Mouse (Mus musculus): ENCODE results near the gene Cald1.
A peak's percentile ranks its signal among the peaks of the same experiment; 100 is the strongest.

Gene Cald1

GRCm38 (mm10) chr6:34770491-34770890, 172.2 kb downstream of the Cald1 start:
- DNase-seq: no peak

DNA sequence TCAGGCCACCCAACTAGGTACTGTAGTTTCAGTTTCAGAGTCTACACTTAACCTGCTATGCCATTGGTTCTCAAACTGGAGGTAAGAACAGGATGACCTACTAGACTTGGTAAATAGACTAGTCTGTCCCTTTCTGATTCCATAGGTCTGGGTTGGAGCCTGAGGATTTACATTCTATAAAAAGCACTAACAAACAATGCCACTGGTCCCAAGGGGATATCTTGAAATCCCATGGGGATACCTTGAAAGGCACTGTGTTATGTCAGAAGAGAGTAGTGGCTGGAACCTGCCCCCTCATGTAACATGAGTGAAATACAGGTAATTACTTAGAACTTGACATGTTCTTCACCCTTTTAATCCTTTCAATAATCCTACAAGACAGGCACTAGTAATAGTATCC, 178.1 kb downstream of the Cald1 start:
- no peak for DNase-seq

DNA sequence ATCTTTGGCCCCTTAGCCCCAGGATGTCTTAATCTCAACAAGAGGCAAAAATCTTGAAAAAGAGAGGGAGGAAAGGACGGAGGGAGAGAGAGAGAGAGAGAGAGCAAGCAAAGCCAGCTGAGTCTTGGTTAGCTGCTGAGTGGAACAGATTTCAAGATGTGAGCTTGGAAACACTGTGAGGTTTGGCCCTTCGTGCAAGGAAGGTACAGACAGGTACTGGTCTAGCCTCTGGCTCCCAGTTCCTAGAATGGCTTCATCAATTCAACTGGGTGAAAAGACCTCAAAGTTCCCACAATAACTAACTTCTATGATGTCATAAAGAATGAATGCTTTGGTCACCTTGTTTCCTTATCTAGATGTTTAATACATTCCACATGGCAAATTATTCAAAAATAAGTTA, 178.8 kb downstream of the Cald1 start:
- no peak for DNase-seq

GRCm38 (mm10) chr6:34777981-34778668, 179.8 kb downstream of the Cald1 start:
- DNase-seq: no peak

DNA sequence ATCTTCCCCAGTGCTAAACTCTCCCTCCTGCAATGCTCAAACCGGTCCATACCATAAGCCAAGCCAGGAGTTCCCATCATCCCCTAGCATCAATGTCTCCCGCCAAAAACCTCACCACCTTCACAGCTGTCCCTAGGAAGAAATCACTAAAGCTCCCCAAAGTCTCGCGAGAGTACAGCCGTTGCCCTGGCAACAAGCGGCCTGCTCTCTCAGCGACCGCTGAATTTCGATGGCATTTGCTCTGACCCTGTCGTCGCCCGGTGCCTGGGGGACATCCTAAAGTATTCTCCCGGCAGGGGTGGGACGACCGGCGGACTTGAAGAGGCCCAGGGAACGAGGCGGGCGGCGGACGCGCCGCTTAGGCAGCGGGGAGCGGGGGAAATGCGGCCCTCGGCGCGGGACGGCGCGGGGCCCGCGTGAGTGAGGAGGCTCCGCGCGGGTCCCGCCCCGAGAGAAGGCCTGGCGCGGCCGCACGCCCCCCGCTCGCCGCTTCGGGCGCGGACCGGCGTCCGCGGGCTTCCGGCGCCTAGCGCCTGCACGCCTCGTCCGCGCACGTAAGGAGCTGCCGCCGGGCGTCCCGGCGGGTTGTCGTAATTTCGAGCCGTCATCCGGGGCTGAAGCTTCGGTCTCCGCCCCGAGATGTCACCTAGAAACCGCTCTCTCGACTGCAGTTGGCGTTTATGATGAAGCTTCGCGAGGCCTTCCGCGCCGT, 182.1 kb downstream of the Cald1 start, which contains the start of gene Agbl3:
TSS of gene Agbl3 (plus strand) at position 202 of the 712 bp plus-strand sequence.
- DNase-seq: peak; percentile 94 to 95

- no peak for DNase-seq
Observed at GRCm38 (mm10) chr6:34780943-34781289, 182.6 kb downstream of the Cald1 start.

DNA sequence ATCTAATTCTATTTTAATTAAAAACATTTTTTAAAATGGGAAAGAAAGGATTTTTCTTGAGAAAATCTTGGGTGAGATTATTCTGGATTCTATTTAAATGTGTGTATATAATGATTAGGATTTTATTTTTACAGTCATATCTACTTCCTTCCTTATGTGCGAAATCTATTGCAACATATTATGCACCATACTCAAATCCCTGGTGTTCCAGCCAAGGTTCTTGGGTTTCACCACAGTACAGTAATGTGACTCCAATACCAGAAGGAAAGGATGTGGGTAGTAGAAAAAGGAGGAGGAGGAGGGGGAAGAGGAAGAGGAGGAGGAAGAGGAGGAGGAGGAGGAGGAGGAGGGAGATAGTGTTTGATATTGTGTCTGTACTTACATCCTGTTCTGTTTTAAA, 184.2 kb downstream of the Cald1 start:
- DNase-seq: no peak

DNA sequence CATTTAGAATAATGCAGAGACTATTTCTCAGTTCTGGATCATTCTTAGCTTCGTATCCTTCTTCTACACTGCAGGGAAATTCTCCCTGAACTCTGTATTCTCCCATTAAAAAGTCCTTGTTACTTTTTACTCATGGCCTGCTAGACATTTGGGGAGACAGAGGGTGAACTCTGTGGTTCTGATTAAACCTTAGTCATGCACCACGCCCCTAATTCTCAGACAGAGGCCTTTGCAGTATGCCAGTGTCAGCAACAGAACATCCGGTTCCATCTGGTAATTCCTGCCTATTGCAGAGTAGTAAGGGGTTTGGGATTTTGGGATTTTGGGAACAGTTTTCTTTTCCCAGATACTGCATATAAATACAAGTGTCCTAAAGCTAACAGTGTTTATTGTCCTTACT, 198.6 kb downstream of the Cald1 start:
- DNase-seq: no peak

DNA sequence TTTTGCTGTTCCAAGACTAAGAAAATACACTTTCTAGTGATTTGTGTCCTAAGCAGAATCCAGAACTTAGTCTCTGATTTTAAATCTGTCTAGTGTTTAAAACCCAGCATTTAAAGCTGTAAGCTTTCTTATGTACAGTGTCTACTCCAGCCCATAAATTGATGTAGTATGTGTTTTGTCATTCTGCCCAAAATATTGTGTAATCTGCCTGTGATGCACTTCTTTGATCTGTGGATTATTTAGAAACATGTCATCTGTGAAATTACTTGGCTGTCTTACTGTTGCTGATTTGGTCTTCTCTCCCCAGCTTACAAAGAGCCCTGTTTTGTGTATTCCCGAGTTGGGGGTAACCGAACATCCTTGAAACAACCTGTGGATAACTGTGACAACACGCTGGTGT, 199.6 kb downstream of the Cald1 start:
- no peak for DNase-seq

DNA sequence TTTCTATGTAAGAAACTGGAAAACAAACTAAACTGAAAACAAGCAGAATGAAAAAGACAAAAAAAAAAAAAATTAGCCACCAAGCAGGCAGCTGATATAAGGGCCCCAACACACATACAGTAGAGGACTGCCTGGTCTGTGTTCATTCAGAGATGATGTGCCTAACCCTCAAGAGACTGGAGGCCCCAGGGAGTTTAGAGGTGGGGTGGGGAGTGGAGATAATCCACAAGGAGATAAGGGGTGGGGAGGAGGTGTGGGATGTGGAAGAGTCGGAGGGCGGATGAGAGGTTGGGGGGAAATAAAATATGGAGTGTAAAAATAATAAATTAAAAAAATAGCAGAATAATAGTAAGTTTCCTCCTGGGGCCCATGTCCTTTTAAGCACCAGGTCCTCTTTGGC, 207.3 kb downstream of the Cald1 start:
- DNase-seq: no peak

- DNase-seq: no peak
Observed at GRCm38 (mm10) chr6:34810651-34811050, 212.4 kb downstream of the Cald1 start.

DNA sequence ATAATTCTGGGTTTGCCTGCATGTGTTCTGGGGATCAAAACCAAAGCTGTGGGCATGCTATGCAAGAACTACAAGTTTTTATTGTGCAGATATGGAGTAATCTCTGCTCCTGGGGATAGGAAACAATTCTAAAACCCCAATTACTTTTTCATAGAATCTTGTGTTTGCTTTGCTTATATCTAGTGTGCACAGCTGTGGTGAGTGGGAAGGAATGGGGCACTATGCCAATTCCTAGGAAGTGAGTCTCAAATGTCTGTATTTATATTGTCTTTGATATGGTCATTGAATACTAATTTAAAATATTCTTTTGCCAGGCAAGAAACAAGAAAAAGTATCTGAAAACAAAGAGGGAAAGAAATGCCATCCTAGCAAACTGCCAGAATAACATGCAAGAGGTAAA, 226.1 kb downstream of the Cald1 start:
- DNase-seq: no peak
